Mouse (Mus musculus) ES-Bruce4 (cell line): ENCODE results near the gene Hsd17b12.

Experiments
- CTCF ChIP-seq: IDR thresholded peaks from one replicate; pipeline ENCODE4 v1.8.1; 2011; ENCODE audit warnings: low read depth, low read length
- POLR2A ChIP-seq: IDR thresholded peaks from one replicate; pipeline ENCODE4 v1.8.1; 2011; ENCODE audit warnings: low read length; ENCODE audit not compliant: insufficient read depth

DNA sequence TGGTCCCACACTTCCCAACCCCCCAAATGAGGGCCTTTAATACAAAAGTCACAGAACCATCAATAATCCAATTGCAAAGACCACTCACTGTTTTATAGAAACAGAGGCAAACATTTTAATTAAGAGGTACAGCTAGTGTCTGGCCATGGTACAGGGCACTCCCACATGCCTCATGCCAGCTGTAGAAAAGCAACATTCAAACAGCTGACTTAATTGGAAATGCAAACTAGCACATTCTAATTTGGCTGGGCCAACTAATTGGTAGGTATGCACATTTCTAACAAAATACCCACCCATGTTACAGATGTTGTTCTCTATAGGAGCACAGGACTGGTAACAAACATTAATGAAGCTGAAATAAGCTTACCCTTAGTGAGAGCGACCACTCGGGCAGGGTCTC, 54.0 kb downstream of the Hsd17b12 start:
- TF ChIP-seq CTCF: no peak
- TF ChIP-seq POLR2A: no peak
